Mouse (Mus musculus) left cerebral cortex, adult 11 months (tissue): ENCODE data around the gene Nr2c2.
A peak's percentile ranks its signal among the peaks of the same experiment; 100 is the strongest.

Experiments
- DNase-seq: peaks from one replicate; pipeline ENCODE4 v3.0.0; 2022; ENCODE audit warnings: low spot score

Gene Nr2c2

GRCm38 (mm10) chr6:92126861-92127468 lies 35.8 kb downstream of the Nr2c2 start:
- no peak for DNase-seq

GRCm38 (mm10) chr6:92131456-92131855 lies 40.3 kb downstream of the Nr2c2 start:
- DNase-seq: no peak

DNA sequence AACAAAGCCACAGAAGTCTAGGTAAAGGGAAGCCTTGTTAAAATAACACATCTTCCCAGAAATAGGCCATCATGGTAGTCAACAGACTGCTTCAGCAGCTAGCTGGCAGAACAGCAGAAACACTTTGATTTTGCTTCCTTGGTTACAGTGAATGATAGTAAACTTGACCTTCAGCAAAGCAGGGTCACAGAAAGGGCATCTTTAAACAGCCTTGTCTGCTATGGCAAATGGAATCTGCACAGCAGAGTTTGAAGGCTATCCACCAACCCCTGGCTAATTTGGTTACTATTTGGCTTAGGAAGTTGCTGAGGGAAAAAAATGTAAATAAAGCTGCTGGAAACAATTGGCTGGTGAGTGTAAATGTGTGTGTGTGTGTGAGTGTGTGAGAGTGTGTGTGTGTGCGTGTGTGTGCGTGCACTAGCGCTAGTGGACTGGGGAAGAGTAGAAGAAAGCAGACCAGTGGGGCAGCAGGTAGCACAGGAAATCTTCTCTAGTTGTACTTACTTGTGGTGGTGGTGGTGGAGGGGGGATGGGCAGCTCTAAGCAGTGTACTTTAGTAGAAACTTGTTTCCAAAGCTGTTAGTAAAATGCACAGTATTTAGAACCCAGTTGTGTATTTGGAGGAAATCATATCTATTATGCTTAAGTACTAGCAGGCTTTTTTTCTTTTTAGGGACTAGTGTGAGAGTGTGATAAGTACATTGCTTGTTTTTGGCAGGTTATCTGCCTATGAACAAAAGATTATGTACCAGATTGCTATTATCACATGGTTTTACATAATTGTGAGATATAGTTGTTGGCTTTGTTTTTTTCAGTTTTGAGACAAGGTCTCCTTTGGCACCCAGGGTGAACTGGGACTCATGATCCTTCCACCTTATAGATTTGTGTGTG lies 41.1 kb downstream of the Nr2c2 start:
- DNase-seq: no peak

GRCm38 (mm10) chr6:92133617-92134016 lies 42.4 kb downstream of the Nr2c2 start:
- DNase-seq: peak; percentile 23

GRCm38 (mm10) chr6:92136356-92136755 lies 45.2 kb downstream of the Nr2c2 start:
- DNase-seq: peak; percentile 36

- DNase-seq: no peak
Observed at GRCm38 (mm10) chr6:92145881-92146280, 54.7 kb downstream of the Nr2c2 start.

DNA sequence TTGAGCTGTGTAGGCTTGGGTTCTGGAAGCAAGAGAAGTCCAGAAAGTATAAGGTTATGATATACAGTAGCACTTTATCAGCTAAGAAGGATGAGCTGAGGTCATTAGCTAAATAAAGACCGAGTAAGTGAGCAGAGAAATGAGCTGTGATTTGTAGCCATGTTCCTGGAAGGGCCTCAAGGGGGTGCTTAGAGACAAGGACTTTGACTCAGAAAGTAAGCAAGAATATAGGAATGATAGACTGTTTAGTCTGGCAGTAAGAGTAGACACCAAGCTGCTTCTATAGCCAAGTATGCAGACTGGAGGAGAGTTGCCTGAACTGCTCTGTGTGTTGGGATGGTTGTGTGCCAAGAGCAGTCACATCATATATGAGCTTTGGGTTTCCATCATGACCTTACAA lies 62.6 kb downstream of the Nr2c2 start:
- DNase-seq: no peak

DNA sequence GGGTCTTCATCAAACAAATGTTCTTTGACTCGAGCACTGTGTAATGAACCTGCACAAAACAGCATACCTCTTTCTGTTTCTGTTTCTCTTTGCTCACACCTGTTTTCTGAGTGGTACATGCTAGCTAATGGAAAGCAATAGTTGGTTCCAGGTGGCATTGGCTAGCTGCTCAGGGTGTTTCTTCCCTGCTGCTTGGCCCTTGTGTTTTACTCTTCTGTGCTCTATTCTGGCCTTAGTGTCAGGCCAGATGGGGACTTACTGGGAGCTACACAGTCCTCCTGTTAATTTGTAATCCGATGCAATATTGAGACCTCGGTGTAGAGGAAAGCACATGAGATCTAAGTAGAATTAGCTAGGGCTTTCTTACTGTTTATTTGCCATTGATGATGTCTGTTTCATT lies 67.6 kb downstream of the Nr2c2 start:
- DNase-seq: no peak

DNA sequence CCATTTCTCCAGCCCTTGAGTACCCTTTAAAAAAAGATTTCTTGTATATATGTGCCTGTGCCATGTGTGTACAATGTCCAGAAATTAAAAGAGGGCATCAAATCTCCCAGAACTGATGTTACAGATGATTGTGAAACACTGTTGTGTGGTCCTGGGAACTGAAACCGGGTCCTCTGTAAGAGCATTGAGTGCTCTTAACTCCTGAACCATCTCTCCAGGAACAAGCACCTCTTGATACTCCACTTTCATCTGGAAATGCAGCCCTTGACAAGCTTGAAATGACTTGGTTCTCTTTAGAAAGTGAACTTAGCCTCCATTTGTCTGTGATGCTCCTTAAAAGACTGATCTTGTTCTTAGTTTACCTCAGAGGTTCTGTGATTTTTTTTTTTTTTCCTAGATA lies 71.5 kb downstream of the Nr2c2 start:
- DNase-seq: no peak

DNA sequence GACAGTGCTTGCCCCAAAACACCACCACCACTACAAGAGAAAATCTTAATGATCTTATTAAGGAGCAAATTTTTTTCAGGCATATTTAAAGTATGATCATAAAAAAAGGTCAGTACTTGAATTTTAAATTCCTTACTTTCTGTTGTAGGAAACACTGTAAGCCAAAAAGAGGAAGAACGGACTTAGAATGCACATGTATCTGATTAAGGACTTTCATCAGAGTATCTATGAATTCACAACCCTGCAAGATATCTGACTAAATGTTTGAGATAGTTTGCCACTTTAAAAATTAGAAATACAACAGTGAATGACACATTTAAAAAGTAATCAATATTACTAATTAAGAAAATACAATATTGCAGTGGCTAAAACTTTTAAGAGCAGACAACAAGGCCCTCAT lies 85.3 kb downstream of the Nr2c2 start:
- no peak for DNase-seq

GRCm38 (mm10) chr6:92183621-92184131 lies 92.5 kb downstream of the Nr2c2 start, which contains the start of gene Mrps25:
Mrps25 (minus strand) TSS chr6:92184033.
- peak; percentile 53 for DNase-seq

DNA sequence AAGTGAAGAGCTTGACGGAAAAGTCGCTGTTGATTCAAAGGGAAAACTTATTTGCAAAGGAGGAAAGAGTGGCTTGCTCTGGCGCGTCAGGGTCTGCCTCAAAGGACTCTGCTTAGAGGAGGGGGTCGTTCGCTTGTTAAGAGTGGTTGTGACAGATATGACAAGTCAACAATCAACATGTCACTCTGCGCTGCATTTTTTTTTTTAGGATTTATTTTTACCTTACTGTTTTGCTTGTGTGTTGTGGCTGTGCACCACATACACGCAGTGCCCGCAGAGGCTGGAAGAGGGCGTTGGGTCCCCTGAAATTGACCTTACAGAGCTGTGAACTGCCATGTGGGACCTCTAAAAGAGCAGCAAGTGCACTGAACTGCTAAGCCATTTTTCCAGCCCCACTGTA lies 93.0 kb downstream of the Nr2c2 start:
- no peak for DNase-seq

DNA sequence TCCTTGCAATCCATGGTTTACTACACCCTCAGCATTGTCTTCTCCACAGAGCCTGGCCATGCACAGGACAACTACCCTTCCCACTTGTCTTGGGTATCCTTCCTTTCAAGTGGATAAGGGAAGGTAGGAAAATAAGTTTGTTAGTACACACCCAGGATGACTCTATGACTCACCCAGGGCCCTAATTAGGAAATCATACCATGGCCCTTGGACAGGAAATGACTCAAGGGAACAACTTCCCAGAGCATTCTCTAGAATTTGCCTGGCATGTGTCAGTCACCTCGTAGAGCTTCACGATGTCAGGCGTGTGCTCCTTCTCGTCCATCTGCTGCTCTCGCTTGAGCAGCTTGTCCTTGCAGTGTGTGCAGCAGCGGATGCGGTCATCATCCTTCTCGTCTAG lies 108.2 kb downstream of the Nr2c2 start:
- DNase-seq: no peak

GRCm38 (mm10) chr6:92214055-92214772 lies 123.0 kb downstream of the Nr2c2 start:
- DNase-seq: no peak

DNA sequence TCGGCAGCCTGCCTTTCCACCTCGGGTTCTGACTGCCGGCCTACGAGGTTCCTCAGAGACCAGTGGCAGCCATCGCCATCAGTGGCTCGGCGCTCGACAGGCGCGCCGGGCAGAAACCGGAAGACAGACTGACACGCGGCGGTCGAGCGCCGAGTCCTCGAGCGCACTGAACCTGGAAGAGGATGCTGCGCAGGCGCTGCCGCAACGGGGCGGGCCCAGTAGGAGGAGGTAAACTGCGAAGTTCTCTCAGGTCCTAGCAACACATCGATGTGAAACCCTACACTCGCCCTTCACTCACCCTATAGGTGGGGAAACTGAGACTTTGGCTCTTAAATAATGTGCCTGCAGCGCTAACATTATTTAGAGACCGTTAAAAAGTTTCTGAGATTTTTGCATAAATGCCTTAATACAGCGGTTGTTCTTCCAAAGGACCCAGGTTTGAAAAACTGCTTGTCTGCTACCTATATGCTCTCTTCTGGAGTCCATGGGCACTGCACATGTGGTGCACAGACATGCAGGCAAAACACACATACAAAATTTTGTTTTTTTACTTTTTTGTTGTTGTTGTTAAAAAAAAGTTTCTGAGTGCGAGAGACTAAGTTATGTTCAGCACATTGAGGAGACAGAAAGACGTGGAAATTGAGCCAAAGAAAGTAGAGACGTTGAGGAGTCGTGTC lies 123.7 kb downstream of the Nr2c2 start, which contains the start of gene Rbsn:
TSS of gene Rbsn (minus strand) at position 153 of the 677 bp plus-strand sequence.
- DNase-seq: peak; percentile 82

GRCm38 (mm10) chr6:92219445-92219844 lies 128.3 kb downstream of the Nr2c2 start:
- DNase-seq: no peak

DNA sequence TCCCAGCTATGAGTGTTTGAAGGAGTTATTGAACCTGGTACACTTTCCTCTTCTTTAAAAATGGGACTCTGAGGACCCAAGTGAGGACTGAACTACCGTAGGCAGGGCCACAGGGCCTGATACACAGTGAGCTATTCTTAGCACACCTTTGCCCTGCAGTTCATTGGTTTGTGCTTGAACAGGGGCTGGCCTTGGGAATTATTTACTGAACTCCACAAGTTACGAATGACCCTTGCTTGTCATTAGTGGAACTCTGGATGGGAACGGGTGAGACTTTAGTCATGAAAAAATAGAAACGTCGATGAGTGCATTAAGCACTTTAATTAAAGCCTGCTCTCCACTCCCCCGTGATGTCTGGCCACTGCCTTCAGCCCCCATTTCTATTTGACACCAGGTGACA lies 130.4 kb downstream of the Nr2c2 start:
- no peak for DNase-seq

DNA sequence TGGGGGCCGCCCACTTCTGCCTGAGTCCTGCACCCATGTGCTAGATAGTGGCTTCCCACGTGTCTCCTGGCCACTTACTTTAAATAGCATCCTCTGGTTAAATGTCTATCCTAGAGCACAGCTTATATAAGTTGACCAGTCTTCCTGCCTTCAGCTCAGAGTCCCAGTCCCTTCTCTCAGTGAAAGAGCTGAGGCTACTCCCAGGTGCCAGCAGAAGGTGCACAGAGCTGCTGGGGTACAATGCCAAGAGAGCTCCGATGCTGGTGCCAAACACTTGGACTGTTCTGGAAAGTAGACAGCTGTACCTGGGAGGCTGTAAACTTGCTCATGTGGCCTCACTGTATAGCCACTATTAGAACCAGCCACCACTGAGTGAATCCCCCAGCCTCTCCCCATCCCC lies 130.8 kb downstream of the Nr2c2 start:
- DNase-seq: no peak
